Mouse (Mus musculus): ENCODE results near the gene Tent5a. TPM values are rescaled to one million over a fixed set of nuclear protein-coding genes. Genes with fewer than 3 reads are reported as not detected.
A peak's percentile ranks its signal among the peaks of the same experiment; 100 is the strongest.

Gene Tent5a
- polyA plus RNA-seq, 1 experiment = 8.0 TPM

- H3K27ac ChIP-seq (replicated peaks; ENCODE audit: low read depth, low read length) = peak overlapping the region; percentile 85
- H3K4me1 ChIP-seq (ENCODE audit: control insufficient read depth, insufficient read depth, insufficient read length, low read length) = no peaks in the 10 kb centered on the region
- peak overlapping the region; percentile 72 for H3K4me3 ChIP-seq (ENCODE audit: insufficient read depth, low read depth, low read length)
Observed at GRCm38 (mm10) chr9:85326292-85327241, 581 bp downstream of the Tent5a start.

DNA sequence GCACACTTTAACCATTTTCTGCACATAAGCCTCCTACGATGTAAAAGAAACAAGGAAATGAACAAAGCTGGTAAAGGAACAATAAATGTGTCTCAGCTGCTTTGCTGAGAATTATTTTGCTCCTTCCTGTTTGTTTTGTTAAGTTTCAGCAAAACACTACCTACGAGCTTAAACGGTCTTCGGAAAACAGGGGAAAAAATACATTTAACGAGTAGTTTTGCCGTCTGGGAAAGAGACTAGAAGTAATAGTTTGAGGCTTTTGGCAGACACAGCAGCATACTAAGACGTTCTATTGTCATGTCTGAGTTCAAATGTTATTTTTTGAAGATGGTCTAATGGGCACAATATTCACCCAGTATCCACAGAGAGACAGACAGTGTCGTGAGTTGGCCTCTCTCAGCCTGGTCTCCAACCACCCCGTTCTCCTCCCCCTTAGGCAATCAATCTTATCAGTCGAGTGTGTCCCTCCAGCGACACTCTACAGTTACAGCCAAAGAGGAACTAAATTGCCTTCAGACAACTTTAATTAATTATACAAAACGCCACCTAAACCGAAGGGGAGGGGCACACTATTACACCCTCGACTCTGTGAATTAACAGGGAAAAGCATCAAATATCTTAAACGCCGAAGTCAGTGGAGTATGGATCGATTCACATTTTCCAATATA, 1.8 kb downstream of the Tent5a start:
- peak overlapping the region; percentile 39; the same call in 1 of the 2 replicates for H3K27ac ChIP-seq (replicated peaks; ENCODE audit: low read depth, low read length)
- peak overlapping the region; percentile 72 for H3K4me3 ChIP-seq (ENCODE audit: insufficient read depth, low read depth, low read length)
- 0 out of 2 replicates have a peak, but pooled peaks cover 2% of the 10 kb centered on the region for H3K4me1 ChIP-seq (ENCODE audit: control insufficient read depth, insufficient read depth, insufficient read length, low read length)

- peak overlapping the region; percentile 72 for H3K4me3 ChIP-seq (ENCODE audit: insufficient read depth, low read depth, low read length)
- peak overlapping the region; percentile 32 for H3K27ac ChIP-seq (replicated peaks; ENCODE audit: low read depth, low read length)
- H3K4me1 ChIP-seq (ENCODE audit: control insufficient read depth, insufficient read depth, insufficient read length, low read length) = 0 out of 2 replicates have a peak, but pooled peaks cover 2% of the 10 kb centered on the region
Observed at GRCm38 (mm10) chr9:85324158-85324875, 2.8 kb downstream of the Tent5a start.

DNA sequence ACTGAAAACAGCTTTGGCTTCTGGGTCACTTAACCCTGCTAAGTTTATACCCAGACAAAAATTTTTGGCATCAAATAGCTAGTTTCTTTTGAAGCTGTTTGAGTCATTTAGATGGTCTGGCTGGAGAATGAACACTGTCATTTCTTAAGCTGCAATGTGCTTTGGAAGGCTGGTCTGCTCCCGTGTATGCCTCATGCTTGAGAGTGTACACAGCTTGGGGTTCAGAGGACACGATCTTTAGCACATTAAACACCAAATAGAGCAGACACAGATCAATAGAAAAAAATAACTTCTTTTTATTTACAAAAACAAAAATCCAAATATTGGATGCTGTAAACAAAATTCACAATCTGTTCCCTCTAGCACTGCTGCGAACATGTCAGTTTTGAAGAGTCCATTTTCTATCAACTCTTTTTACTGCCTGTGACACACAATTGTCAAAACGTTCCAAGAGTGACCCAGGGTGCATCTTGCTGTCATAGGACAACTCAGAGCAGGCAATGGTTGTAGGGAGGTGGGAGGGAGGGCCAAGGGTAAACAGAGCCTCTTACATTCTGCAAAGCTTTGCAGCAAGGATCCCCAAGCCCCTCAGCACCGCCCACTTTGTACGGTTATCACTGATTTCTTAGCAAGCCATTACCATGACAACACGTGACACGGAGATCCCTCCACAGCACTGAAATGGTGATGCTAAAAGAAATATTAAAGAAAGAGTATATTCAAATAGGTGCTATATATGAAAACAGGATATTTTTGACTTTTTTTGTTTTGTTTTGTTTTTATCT, 6.8 kb downstream of the Tent5a start:
- H3K4me3 ChIP-seq (ENCODE audit: insufficient read depth, low read depth, low read length) = no peak overlapping the region
- 0 out of 2 replicates have a peak, but pooled peaks cover 2% of the 10 kb centered on the region for H3K4me1 ChIP-seq (ENCODE audit: control insufficient read depth, insufficient read depth, insufficient read length, low read length)
- no peak overlapping the region for H3K27ac ChIP-seq (replicated peaks; ENCODE audit: low read depth, low read length)

DNA sequence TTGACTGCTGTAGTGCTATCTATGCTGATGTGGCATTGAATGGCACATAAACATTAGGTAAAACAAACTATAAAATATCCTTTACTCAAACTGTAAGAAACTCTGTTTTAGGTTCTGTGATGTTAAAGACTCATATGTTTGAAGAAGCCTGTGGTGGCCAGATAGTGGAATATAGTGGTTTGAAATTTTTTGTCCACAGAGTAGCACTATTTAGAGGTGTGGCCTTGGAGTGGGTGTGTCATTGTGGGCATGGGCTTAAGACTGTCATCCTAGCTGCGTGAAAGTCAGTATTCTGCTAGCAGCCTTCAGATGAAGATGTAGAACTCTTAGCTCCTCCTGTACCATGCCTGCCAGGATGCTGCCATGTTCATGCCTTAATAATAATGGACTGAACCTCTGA, 11.0 kb downstream of the Tent5a start:
- no peak overlapping the region for H3K27ac ChIP-seq (replicated peaks; ENCODE audit: low read depth, low read length)
- H3K4me1 ChIP-seq (ENCODE audit: control insufficient read depth, insufficient read depth, insufficient read length, low read length) = 0 out of 2 replicates have a peak, but pooled peaks cover under 1% of the 10 kb centered on the region
- no peak overlapping the region for H3K4me3 ChIP-seq (ENCODE audit: insufficient read depth, low read depth, low read length)

DNA sequence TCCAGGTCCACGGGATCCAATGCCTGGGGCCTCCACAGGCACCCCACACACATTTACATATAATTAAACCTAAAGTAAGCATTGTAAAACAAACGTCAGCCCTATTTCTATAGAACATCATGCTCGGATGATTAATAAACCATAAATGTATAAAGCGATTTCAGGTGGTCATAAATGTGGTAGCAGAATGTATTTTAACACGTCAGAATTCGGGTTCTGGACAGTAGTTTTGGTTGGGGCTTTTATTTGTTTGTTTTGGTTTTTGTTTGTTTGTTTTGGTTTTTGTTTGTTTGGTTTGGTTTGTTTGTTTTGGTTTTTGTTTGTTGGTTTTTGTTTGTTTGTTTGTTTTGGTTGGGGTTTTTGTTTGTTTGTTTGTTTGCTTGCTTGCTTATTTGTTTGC, 14.7 kb downstream of the Tent5a start, which contains the start of gene Gm11114:
Gene Gm11114 (plus strand): TSS at position 301 of the 400 bp plus-strand sequence.
- H3K4me3 ChIP-seq (ENCODE audit: insufficient read depth, low read depth, low read length) = no peak within 1 kb of the TSS
- H3K27ac ChIP-seq (replicated peaks; ENCODE audit: low read depth, low read length) = no peak within 1 kb of the TSS

GRCm38 (mm10) chr9:85303378-85303777, 23.8 kb downstream of the Tent5a start:
- Histone ChIP-seq H3K27ac (replicated peaks; ENCODE audit: low read depth, low read length) (no peak overlapping the region), H3K4me1 (ENCODE audit: control insufficient read depth, insufficient read depth, insufficient read length, low read length) (no peaks in the 10 kb centered on the region), H3K4me3 (ENCODE audit: insufficient read depth, low read depth, low read length) (no peak overlapping the region)

More for the DNA sequence above, 14.7 kb downstream of the Tent5a start, which contains the start of gene Gm11114:
- H3K4me1 ChIP-seq (ENCODE audit: control insufficient read depth, insufficient read depth, insufficient read length, low read length) = no peaks in the 10 kb centered on the region

DNA sequence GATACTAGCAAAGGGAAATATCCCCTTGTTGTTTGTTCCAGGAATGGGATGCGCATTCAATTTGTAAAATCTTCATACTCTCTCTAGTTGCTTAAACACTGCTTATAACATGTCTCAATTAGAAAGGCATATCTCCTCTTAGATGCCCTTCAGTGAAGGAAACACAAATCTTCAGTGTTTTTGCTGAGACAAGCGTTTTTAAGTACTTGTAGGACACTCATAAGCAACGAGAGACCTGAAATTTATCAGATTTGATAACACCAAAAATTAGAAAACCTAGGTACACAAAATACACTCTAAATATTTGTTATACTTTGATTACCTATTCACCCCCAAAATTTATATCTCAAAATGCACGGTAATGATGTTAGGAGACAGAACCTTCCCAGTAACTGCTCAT, 24.3 kb downstream of the Tent5a start:
- H3K4me3 ChIP-seq (ENCODE audit: insufficient read depth, low read depth, low read length) = no peak overlapping the region
- H3K27ac ChIP-seq (replicated peaks; ENCODE audit: low read depth, low read length) = no peak overlapping the region
- H3K4me1 ChIP-seq (ENCODE audit: control insufficient read depth, insufficient read depth, insufficient read length, low read length) = no peaks in the 10 kb centered on the region

DNA sequence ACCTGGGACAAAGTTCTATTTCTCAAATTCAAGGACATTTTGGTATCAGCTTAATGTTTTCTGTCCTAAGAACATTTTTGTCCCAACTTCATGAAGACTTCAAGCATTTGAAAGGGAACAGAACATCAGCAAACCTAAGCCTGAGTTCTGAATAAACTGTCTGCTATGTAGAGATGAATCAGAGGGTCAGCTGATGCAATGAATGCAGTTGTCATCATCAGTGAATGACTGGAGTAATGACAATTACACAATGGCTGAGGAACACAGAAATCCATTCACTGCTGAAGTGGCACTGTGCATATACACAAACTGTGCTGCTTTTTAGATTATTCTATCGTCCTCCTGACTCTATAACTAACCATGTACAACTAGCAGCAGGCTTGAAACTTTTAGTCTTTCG, 53.0 kb downstream of the Tent5a start:
- Histone ChIP-seq H3K27ac (replicated peaks; ENCODE audit: low read depth, low read length) (no peak overlapping the region), H3K4me3 (ENCODE audit: insufficient read depth, low read depth, low read length) (no peak overlapping the region), H3K4me1 (ENCODE audit: control insufficient read depth, insufficient read depth, insufficient read length, low read length) (no peaks in the 10 kb centered on the region)

Other genes starting within 250 kb of the Tent5a start
- gene Gm11114, start 14.6 kb downstream of the Tent5a start, polyA plus RNA-seq (2012; ENCODE audit: insufficient read depth, insufficient read length, missing spikeins) = not detected in 2 replicates